Mouse (Mus musculus): ENCODE results near the gene Sstr4. TPM values are rescaled to one million over a fixed set of nuclear protein-coding genes. Genes with fewer than 3 reads are reported as not detected.
A peak's percentile ranks its signal among the peaks of the same experiment; 100 is the strongest.

Sstr4 gene
- polyA plus RNA-seq, 1 experiment from 2014 or later = 3.9 TPM

GRCm38 (mm10) chr2:148441421-148441820, 46.3 kb downstream of the Sstr4 start:
- Histone ChIP-seq H3K36me3 (no peaks in the 10 kb centered on the region), H3K9ac (no peak overlapping the region), H3K27ac (replicated peaks) (no peak overlapping the region), H3K27me3 (no peaks in the 10 kb centered on the region), H3K4me2 (no peak overlapping the region), H3K9me3 (no peaks in the 10 kb centered on the region), H3K4me3 (no peak overlapping the region), H3K4me1 (replicated peaks) (no peaks in the 10 kb centered on the region)
- no peak for ATAC-seq (ENCODE audit: low FRiP score, low read depth)
- WGBS = 88% methylated on average over 10 of the region's 10 CpGs

- Histone ChIP-seq H3K4me2 (no peak overlapping the region), H3K9me3 (no peaks in the 10 kb centered on the region), H3K9ac (no peak overlapping the region), H3K4me3 (peak overlapping the region; percentile 1; the same call in 1 of the 2 replicates), H3K36me3 (no peaks in the 10 kb centered on the region), H3K27ac (replicated peaks) (no peak overlapping the region; the same call in 1 of the 2 replicates), H3K27me3 (no peaks in the 10 kb centered on the region), H3K4me1 (replicated peaks) (no peaks in the 10 kb centered on the region)
- 71% methylated on average over 4 of the region's 4 CpGs for WGBS
- peak; percentile 45; the same call in 1 of the 2 replicates for ATAC-seq (ENCODE audit: low FRiP score, low read depth)
Measured at GRCm38 (mm10) chr2:148442172-148442571, 47.0 kb downstream of the Sstr4 start.

GRCm38 (mm10) chr2:148442710-148443109, 47.6 kb downstream of the Sstr4 start:
- Histone ChIP-seq H3K9ac (no peak overlapping the region), H3K9me3 (no peaks in the 10 kb centered on the region), H3K27ac (replicated peaks) (peak overlapping the region; percentile 16; the same call in 1 of the 2 replicates), H3K4me2 (no peak overlapping the region), H3K36me3 (no peaks in the 10 kb centered on the region), H3K27me3 (no peaks in the 10 kb centered on the region), H3K4me3 (peak overlapping the region; percentile 4; the same call in 1 of the 2 replicates), H3K4me1 (replicated peaks) (no peaks in the 10 kb centered on the region)
- WGBS = 92% methylated on average over 4 of the region's 4 CpGs
- no peak for ATAC-seq (ENCODE audit: low FRiP score, low read depth)

- Histone ChIP-seq H3K9ac (no peak within 1 kb of the TSS), H3K27ac (replicated peaks) (peak within 1 kb of the TSS; percentile 16; the same call in 1 of the 2 replicates), H3K4me3 (peak within 1 kb of the TSS; percentile 4; the same call in 1 of the 2 replicates), H3K9me3 (no peaks in the 10 kb centered on the region), H3K4me2 (no peak within 1 kb of the TSS), H3K27me3 (no peaks in the 10 kb centered on the region), H3K36me3 (no peaks in the 10 kb centered on the region), H3K4me1 (replicated peaks) (no peaks in the 10 kb centered on the region)
- WGBS = 62% methylated on average over 13 of the region's 13 CpGs
- ATAC-seq (ENCODE audit: low FRiP score, low read depth) = peak; percentile 45; the same call in 1 of the 2 replicates
Measured at GRCm38 (mm10) chr2:148443249-148443958, 48.3 kb downstream of the Sstr4 start, which contains the start of gene Cd93. Gene Cd93, minus strand, starts transcription at chr2:148443563.

GRCm38 (mm10) chr2:148444472-148444871, 49.3 kb downstream of the Sstr4 start:
- Histone ChIP-seq H3K9ac (no peak overlapping the region), H3K4me3 (no peak overlapping the region), H3K27me3 (no peaks in the 10 kb centered on the region), H3K4me1 (replicated peaks) (no peaks in the 10 kb centered on the region), H3K36me3 (no peaks in the 10 kb centered on the region), H3K9me3 (no peaks in the 10 kb centered on the region), H3K4me2 (no peak overlapping the region), H3K27ac (replicated peaks) (no peak overlapping the region)
- 88% methylated on average over 1 of the region's 1 CpGs for WGBS
- ATAC-seq (ENCODE audit: low FRiP score, low read depth) = no peak

GRCm38 (mm10) chr2:148445616-148446015, 50.5 kb downstream of the Sstr4 start:
- Histone ChIP-seq H3K36me3 (no peaks in the 10 kb centered on the region), H3K9me3 (no peaks in the 10 kb centered on the region), H3K27ac (replicated peaks) (no peak overlapping the region), H3K4me1 (replicated peaks) (no peaks in the 10 kb centered on the region), H3K4me2 (no peak overlapping the region), H3K9ac (no peak overlapping the region), H3K27me3 (no peaks in the 10 kb centered on the region), H3K4me3 (no peak overlapping the region)
- no peak for ATAC-seq (ENCODE audit: low FRiP score, low read depth)
- WGBS = 97% methylated on average over 1 of the region's 1 CpGs

Other genes with a start within 250 kb of the Sstr4 start
- gene Thbd, start 12.8 kb downstream of the Sstr4 start, polyA plus RNA-seq (2015; fragmentation: Nextera tagmentation; extraction: Ambion mirVana) = 9.0 and 14.4 TPM in 2 replicates
- gene Cd93, start 48.2 kb downstream of the Sstr4 start, polyA plus RNA-seq (2015; fragmentation: Nextera tagmentation; extraction: Ambion mirVana) = 8.0 and 8.8 TPM in 2 replicates

Data from hindbrain, embryonic 15.5 days (tissue).